Mouse (Mus musculus) thymus, adult 2 months (tissue): ENCODE results near the gene 1700113H08Rik.

ENCODE experiments used
- CTCF ChIP-seq: fragments of 200-500 bp; IDR thresholded peaks from 2 replicates; pipeline ENCODE4 v1.5.1; 2012; ENCODE audit warnings: mild to moderate bottlenecking, control low read depth, low read length, moderate library complexity, borderline replicate concordance; ENCODE audit not compliant: control insufficient read depth, poor library complexity, insufficient read depth; ENCODE audit errors: extremely low read depth
- POLR2A ChIP-seq: fragments of 200-500 bp; IDR thresholded peaks from 2 replicates; pipeline ENCODE4 v1.6.1; 2012; ENCODE audit warnings: mild to moderate bottlenecking, low read length, control low read depth, moderate library complexity; ENCODE audit not compliant: control insufficient read depth, poor library complexity, insufficient read depth; ENCODE audit errors: extremely low read depth

DNA sequence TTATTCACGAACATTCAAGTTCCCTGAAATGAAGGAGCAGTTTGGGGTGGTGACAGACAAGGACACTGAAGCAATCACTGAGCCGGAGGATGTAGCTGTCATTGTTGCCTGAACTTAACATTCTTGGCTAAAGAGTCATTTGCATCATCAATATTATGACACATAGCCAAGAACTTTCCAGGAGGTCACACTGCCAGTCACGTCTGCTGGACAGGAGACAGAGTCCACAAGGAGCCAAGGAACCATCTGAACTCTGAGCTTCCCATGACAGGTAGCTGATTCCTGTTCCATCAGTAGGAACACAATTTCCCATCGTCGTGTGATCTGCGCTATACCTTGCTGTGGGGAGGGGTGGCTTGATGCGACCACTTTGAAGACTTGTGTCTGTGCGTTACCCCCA is 25.1 kb upstream of the 1700113H08Rik start:
- TF ChIP-seq CTCF = no peak
- TF ChIP-seq POLR2A = no peak
